Mouse (Mus musculus) gastrocnemius, postnatal 25 days (tissue): ENCODE data around the gene Ankrd66. TPM values are rescaled to one million over a fixed set of nuclear protein-coding genes. Genes with fewer than 3 reads are reported as not detected.
A peak's percentile ranks its signal among the peaks of the same experiment; 100 is the strongest.

Source experiments
- DNase-seq: peaks from one replicate; pipeline ENCODE4 v3.0.0; 2022
- long read RNA-seq, 2 experiments: library from polyadenylated mRNA; stranded (forward); transcript quantifications; one replicate each; pipeline ENCODE4 v2.0.0; 2021
- total RNA-seq, 2 experiments: library from RNA; stranded (reverse); gene quantifications; 1 replicate in 1 of 2; 2 replicates in 1 of 2; pipeline ENCODE4 v1.2.3; 2021

The Ankrd66 gene
- total RNA-seq, result not detected
- long read RNA-seq, experiment 1, result 0 reads
- long read RNA-seq, experiment 2, result 0 reads

DNA sequence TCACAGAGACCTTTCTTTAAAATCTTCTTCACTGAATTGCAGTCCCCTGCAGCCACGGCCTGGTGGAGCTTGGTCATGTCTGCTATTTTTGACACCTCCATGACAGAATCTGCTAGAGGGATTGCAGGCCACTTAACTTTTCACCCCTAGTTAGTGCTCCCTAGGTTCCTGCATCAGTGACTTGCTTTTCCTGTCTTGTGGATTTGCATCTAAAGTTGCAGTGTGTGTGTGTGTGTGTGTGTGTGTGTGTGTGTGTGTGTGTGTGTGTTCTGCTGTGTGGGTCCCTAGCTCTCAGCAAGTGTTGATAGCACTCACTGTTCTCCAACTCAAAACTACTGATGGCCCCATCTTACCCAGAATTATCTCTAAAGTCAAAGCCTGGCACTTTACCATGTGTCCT lies at the start of gene Ankrd66:
TSS of gene Ankrd66 (minus strand) at position 101 of the 400 bp plus-strand sequence.
- no peak for DNase-seq

DNA sequence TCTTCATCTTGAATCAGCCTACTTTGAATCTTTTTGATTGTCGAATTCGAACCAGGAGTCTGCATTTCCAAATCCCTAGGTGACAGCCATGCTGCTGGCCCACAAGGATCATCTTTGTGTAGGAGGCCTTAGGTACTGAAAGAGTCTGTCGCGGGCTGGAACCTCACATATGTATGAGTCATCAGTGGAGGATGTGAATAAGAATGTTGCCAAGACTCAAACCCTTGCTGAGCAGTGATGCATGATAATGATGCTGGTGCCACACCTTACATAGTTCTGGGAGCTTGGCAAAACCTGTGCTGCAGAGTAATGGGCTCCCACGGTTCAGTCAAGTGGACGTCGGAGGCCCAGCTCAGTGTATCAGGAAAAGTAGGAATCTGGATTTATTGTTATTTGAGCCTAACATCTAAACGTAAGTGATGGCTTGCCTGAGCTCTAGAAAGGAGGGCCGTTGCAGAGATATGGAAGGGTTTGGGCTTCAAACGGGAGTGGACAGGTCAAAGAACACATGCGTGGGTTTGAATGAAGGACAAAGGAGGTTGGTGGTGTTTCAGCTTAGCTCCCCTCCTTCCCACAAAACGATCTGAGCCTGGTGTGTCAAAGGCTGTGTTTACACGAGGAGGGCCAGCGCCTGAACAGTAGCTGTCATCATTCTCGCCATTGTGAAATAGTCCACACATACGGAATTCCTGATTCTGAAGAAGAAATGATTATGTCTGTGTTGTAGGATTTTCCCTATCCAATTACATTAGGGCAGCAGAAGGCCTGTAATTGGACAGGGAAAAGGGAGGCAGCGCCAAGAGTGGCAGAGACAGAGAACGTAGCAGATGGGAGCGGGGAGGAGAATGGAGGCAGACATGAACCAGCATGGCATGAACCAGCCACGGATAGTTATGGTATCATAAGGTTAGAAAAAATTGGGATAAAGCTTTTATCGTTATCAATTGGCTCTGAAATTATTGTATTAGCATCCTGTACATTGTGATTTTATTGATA lies 49.2 kb upstream of the Ankrd66 start:
- DNase-seq, result no peak

DNA sequence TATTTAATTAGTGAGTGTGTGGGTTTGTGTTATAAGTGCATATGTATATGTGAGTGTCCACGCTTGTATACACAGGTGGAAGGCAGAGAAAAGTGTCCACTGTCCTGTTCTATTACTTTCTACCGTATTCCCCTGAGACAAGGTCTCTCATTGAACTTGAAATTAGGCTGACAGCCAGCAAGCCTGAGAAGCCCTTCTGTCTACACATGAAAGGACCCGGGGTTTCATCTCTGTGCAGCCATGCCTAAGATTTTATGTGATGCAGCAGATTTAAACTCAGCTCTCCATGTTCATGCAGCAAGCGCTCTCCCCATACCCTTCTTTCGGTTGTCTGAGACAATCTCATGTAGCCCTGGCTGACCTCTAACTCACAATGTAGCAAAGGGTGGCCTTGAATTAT lies 47.1 kb upstream of the Ankrd66 start:
- no peak for DNase-seq

DNA sequence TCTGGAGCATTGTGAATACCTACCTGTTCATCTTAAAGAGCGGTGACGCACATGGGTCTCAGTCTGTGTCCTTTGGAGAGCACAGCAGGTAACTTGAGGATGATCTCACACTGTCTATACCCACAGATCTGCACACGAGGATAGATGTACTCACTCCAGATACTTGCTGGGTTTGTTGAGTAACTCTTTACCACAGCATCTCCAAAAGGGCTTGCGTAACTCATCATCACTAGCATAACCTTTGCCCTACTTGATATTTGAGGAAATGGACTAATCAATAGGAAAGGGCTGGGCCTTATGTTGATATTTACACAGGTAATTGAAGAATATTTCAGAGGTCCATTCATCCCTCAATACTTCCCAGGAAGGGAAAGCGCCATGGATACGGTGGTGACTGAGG lies 46.3 kb upstream of the Ankrd66 start:
- DNase-seq, result no peak

DNA sequence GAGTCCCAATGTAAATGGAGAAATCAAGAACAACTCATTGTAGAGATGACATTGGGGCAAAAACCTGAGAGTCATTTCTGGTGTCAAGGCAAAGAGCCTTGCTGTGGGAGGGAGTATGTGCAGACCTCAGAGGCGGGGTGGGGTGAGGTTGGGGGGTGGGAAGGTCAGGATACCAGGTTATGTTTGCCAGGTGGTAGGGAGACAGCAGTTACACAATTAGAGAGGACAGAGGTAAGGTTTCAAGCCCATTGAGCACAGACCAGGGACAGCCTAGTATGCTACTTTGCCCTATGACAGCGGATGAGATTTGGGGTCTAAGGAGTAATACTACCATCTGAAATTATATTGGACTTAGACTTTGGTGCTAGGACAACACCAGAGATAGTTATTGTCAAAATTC lies 43.8 kb upstream of the Ankrd66 start:
- DNase-seq, result no peak

DNA sequence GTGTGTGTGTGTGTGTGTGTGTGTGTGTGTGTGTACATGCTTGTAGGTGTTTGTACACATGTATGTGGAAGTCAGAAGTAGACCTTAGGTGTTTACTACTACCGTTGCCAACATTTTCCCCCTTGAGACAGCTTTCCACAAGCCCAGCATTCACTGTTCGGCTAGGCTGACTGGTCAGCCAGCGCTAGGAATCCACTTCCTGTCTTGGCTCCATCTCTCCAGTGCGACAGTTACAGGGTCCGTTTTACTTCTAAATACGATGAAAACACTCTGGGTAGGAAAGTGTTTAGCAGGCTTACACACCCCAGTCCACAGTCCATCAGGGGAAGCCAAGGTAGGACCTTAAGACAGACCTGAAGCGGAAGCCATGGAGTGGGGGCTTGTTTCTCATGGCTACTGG lies 41.3 kb upstream of the Ankrd66 start:
- no peak for DNase-seq

DNA sequence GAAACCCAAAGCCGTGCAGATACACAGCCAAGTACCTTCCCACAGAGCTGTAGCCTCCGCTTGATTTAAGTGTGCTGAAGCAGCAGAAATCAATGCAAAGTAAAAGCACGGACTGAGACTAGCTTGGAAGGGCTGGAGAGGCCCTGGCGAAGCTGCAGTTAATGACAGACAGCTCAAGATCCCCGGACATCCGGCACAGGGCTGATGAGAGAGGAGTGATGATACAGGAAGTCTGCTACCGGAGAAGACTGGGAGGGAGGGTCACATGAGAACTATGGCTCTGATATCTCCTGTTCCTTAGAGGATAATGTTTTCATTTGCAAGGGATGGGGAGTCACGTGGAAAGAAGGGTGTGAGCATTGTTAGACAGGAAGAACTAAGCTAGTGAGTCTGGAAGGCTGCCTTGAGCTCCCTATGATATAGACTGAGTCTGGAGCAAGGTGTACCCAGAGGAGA lies 37.6 kb upstream of the Ankrd66 start:
- DNase-seq, result peak; percentile 34

DNA sequence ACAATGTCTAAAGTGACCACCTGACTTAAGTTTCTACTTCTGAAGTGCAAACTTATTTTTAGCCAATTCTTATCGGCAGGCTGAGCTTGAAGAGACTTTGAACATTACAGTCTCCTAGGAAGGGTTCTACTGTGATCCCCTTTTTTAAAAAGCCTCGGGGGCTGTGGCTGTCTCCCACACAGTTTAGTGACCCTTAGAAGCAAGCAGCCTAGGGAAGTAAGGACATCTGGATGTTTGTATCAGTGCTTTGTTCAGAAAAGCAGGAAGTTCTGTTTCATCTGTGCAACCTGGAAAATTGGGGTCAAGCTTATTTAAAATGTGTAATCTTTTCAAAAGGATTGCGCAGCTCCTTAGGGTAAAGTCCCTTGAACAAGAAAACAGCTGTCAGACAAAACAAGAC lies 37.0 kb upstream of the Ankrd66 start:
- DNase-seq, result no peak

DNA sequence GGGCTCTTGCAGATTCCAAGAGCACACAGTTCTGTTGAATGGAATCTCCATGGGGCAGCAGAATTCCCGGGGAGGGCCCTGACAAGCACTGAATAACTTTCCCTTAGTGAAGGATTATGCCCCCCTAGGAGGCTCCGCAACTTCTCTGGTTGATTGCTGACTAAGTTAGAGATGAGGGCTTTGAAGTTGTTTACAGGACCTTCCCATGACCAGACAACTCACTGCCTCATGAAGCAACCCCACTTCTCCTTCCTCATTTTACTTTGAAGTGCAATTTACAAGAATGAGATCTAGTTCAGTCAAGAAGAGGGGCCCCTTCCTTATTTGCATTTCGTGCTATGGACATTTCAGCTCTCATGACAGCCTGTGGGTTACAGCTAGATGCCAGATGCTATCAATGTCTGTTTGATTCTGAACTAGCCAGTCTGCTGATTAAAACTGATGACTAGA lies 30.2 kb upstream of the Ankrd66 start:
- DNase-seq, result no peak

DNA sequence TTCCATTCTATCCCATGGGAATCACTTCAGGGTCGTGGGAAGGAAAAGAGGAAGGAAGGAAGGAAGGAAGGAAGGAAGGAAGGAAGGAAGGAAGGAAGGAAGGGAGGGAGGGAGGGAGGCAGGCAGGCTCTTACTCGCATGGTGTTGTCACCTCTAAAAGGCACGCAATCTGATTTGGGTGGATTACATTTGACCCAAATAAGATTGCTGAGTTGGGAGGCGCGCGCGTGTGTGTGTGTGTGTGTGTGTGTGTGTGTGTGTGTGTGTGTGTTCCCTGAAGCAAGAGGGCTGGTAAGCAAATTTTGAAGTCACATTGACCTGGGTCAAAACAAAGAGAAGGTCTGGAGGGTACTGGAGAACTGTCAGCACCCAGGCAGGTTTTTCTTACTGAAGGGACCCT lies 25.8 kb upstream of the Ankrd66 start:
- DNase-seq, result no peak

DNA sequence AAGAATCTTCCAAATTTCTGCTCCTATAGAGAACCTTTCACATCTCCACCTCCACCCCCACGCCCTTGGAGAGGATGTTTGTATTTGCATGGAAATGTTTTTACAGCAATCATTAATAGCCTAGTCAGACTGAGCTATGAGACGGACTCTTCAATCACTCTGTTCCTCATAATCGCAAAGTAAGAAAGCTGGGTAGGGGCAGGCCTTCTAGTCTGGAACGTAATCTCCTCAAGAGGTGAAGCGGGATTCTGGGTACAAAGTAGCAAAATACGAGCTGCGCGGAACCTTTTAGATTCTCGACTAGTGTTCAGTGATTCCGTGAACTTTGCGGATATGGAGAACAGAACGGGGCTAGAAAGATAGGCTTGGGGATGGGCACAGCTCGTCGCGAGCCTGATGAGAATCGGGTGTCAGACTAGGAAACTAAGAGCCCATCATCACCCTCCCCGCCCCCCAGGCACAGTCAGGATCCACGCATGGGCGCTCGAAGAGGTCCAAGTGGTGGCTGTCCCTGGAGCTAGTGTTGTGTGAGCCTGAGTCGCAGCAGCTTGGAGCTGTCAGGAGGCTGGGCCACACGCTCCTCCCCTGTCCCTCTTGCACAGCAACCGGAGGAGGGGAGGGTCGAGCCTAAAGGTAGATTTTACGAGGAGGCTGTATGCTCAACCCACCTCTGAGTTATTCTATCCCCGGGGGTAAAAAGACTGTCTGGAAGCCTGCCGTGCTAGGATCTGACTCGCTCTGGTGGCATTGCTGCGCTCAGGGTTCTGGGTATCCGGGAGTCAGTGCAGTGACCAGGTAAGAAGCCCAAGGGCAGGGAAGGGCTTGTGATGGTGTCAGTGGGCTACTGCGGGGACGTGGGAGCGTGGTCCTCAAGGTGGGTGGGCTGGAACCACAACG lies 24.8 kb upstream of the Ankrd66 start, which contains the start of gene Pla2g7:
TSS of gene Pla2g7 (plus strand) at position 107 of the 897 bp plus-strand sequence.
- peak; percentile 29 for DNase-seq

DNA sequence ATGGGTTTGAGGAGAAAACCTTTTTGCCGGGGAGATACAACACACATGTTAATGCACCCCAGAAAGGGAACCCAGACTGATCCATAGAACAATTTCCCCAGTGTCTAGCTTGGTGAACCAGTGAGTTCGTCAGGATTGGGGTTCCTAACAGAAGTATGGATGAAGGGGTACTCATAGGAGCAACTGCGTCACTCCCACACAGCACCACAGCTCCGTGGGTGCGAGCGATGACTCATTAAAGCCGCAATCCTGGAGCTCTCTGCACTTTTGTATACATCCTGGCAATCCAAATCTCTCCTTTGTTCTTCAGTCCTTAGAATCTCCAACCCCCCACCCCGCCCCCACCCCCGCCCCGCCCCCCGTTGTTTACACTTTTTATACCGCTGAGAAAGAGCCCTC lies 24.2 kb upstream of the Ankrd66 start:
- no peak for DNase-seq

DNA sequence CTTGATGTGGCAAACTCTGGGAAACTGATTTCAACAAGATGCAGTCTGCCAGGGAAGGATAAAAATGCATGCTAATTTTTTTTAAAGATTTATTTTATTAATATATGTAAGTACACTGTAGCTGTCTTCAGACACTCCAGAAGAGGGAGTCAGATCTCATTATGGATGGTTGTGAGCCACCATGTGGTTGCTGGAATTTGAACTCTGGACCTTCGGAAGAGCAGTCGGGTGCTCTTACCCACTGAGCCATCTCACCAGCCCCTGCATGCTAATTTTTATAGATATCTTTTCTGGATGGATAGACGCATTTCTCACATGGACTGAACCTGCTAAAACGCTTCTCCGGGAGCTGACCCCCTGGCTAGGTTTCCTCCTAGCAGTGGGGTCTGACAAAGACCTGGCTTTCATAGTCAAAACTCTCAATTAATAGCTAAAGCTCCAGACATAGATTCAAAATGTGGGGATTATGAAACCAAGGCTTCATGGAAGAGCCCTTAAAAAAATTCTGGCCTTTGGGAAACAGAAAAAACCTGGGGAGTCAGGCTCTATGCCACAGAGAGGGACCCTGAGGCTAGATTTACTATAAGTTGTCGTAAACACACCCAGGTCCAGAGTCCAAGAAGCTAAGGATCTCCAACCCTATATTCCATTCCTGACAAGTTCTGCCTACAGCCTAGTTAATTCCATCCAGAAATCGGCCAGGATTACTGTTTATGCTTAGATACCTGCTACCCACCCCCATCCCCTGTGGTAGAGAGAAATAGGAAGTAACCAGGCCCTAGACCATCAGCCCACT lies 20.0 kb upstream of the Ankrd66 start:
- no peak for DNase-seq

DNA sequence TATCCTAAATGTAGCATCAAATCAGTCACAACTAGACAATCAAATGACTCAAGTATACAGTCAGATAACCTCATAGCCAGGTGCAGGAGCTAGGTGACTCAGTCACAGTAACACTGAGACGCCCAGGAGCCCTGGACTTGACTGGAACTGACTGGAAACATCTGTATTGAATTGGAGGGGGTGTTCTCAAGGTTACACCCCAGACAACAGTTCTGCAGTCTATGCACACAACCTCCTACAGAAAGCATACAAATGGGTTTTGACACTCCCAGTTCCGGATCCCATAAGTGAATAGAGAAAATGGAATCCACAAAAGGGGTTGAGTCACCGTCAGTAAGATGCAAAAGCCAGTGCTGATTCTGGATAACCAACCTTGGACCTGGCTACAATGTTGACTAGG lies 15.2 kb upstream of the Ankrd66 start:
- DNase-seq, result no peak

DNA sequence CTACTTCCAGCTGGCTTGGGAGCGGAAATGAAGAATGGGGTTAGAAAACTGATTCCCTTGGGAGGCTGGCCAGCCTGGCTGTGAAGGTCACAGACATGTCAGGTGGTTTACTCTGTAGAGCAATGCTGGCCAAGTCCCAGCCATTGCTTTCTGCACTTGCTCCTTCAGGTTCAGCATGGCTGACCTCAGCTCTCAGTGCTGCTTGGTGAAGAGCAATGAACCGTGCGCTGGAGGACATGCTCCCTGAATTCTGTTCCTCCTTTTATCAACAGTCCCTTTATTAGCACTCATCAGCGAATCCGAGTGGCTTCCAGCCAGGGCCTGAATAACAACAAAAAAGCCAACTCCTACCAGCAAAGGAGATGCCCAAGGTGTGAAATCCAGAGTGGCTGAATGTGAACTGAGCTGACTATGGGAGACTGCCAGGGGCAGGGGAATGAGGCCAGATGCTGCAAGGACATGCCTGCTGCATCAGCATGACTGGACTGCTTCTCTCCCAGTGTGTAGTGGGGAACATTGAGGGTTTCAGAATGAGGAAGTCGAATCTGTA lies 14.2 kb upstream of the Ankrd66 start:
- DNase-seq, result peak; percentile 71

DNA sequence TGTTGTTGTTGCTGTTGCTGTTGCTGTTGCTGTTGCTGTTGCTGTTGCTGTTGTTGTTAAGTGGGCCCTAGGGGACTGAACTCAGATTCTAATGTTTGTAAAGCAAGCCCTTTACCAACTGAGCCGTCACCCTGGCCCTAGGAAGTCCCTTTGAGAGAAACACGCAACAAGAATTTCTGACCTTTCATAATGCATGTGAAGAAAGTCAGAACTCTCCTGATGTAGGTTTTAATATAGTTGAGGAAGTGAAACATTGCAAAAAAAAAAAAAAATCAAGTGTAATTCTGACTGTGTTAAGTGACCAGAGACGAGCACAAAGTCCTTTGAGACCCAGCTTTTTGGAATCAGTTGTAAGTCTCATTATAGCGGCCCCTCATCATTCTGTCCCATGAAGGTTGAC lies 13.7 kb upstream of the Ankrd66 start:
- no peak for DNase-seq

DNA sequence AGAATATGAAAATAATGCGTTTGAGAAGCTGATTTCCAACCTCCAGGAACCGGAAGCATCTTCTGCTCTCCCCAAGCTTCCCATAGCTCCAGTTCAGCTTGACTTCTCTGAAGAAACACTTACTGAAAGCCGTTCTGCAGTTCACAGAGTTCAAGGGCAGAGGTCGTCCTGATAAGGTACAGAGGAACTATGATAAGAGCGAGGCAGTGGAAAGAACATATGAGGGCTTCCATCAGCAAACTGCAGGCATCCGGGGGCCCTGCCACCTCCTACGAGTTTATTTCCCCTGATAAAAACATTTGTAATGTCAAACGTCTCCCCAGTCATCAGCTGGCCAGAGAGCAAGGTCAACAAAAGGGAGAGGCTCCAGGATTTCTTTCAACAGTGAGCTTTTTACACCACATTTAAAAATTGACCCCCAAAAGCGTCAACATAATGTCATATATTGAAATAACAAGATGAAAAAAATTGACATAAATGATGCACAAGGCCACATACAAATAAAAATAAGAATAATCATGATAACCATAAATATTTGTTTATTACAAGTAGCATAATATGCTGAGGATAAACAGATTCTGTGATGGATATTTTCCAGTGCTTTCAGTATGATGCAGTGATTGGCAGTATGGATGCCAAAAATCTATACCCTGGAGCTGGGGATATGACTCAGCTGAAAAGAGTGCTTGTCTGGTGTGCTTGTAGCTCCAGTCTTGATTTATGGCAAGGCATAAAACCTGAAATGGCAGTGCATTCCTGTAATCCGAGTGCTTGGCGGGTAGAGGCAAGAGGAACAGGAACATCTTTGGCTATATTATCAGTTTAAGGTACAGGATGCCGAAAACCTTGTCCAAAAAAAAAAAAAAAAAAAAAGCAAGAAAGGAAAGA lies 11.3 kb upstream of the Ankrd66 start:
- no peak for DNase-seq

DNA sequence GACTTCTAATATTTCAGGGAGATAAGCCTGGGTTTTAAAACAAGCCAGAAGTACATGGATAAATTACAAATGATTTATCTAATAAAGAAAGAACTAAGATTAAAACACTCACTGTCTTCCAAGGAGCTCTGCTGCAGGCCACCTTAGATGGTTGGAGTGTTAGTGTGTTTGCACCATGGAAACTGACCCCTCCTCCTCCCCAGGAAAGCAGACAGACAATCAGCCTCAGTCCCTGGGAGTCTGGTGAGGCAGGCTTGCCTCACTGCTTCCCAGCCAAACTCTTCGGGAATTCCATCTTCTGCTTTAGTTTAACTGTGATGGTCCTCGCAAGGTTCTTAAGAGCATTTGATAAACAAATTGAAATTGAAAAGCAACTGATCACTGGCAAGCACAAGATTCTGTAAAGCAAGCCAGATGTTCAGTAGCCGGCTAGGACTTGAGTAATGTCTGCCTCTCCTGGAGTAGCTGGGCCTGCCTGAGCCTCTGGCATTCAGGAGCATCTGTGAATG lies 7.7 kb upstream of the Ankrd66 start:
- no peak for DNase-seq

DNA sequence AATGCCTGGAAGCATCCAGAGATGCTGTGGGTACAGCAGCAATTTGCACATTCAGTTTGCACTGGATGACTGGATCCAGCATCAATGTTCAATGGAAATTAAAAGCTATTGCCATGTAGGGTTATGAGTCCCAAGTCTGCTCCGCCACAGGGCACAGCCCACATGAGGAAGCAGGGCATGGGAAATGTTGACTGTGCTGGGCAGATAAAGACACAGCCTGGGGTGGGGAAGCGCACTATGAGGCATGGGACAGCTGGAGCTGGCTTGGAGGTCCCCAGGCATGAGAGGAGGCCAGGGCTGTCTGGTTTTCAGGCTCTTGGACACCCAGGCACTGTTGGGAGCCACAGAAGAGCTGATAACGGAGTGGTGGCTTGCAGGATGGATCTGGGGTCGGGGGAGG lies 601 bp upstream of the Ankrd66 start:
- DNase-seq, result no peak

DNA sequence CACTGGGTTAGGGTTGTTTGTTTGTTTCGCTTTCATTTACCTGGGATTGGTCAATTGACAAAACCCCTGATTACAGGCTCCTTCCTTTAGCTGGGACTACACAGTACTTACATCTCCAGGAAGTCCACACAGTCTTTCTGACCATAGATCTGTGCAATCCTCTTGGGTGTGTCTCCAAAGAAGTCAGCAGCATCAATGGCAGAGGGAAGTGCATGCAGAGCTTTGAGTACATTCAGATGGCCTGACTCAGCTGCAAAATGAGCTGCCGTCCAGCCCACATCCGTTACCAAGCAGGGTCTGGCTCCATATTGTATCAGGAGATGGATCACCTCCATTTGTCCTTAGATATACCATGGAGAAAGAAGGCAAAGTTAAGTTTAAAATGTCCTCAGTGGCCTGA lies 4.7 kb downstream of the Ankrd66 start:
- DNase-seq, result no peak
